Mouse (Mus musculus): ENCODE measurements at regions not wholly inside any gene's neighbourhood (a gene's known extent, or its start where the extent isn't known, plus 50 kb on each side); places are given as distances from the start of the nearest gene placed in this dataset.

DNA sequence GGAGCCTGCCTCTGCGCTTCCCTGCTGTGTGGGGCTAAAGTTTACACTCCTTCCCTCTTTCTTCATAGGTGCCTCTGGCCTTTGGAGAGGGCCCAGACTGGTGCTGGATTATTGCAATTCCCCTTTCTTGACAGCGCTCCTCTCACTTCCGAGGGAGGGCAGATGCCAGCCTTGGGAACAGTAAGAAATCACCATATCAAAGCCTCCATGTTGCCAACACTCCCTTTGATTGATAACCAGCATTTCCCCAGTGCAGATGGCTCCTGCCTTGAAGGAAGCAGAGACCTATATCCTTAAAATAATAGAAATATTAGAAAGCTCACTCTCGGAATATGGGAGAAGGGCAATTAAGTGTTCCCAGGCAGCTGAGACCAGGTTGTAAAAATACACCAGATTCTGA lies 63.1 kb upstream of the Cep295 start:
- no peak for DNase-seq

DNA sequence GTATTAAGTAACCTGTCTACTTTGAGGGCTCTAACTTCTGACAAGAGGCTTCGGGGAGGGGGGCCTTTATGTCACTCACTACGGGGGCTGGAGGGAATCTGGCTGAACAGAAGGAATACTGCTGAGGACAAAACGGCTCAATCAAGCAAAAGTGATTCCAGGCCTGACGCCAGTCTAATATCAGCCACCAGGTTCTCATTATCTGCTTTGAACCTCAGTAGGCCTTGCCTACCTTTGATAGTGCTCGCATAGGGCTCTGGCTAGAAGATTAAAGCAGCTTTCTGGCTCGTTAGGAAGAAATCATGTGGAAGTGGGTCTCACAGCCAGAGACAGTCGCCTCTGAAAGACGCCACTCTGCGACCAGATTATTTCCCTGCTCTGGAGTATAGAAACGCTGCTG lies 64.3 kb upstream of the Cep295 start:
- DNase-seq, result no peak

- peak; percentile 6 to 18 for DNase-seq
Observed at GRCm38 (mm10) chr9:15434279-15434678, 59.0 kb upstream of the Smco4 start.

DNA sequence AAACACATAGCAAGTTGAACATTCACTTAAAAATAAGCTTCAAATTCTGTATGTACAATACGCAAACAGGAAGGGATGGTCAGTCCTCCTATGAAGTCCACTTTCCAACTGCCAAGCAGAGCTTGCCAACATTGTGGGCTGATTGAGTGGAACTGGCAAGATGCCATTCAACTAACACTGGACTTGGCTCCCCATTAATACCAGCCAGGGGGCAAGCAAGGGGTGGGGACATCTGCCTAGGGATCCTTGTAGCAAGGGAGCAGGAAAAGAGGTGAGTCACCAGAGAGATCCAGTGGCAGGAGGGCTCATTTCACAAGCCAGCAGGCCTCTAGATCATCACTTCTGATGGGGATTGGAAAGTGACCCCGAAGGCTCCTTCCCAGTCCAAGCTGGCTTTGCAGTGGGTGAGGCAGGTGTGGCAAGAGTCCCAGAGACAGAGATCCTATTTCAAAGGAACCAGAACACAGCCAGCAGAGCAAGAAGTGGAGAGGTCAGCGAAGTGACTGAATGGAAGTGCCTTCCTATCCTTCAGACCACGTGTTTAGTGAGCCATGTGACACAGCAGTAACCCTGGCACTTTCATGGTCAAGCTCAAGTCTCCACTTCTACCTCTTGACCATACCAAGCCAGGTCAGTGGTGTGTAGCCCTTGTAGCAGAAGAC lies 53.8 kb upstream of the Smco4 start:
- no peak for DNase-seq

DNA sequence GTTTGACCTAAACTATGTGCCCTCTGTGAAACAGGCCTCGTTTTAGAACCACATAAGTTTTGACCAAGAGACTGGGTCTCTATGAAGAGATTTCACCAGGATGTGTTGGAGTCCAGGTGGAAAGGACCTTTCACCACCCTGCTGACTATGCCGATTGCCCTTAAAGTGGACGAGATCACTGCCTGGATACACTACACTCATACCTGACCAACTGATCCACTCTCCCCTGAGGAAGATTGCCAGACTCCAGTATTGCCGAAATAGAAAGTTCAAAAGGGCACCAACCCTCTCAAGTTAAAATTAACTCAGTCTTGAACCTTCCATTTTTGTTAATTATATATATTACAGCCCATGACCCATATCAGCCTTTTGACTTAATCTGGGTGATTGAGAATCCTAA lies 51.1 kb upstream of the Smco4 start:
- DNase-seq, result no peak
